24 mouse cellular contexts compared by ENCODE assay signal in the genomic region with DNA sequence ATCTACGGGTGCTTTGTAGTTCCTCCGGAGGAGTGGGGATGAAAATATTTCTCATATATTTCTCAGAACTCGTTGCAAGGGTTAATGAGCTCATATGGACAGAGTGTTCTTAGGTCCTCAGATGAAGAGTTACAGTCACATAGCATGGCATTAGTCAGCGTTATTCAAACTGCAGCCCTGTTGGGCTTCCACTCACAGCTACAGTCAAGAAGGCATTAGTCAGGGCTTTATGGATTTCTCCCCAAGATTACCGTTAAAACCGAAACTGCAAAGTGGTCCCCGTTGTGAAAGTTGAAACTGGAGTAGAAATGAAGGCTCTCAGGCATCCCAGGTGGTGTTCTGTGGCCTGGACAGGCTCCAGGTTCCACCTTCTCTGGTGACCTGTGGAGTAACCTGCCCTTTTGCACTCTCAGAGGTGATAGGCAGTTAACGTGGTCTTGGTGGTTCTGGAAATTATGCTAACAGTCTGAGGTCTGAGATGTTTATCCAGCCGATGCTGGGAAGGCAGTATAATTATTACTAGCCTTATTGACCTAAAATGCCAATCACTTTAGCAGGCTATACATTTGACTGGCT.
DNase-seq lines count a peak whose midpoint lies in the region; ATAC-seq and TF ChIP-seq lines count a peak whose summit lies in the region.
"Had no signal": no experiment of that assay in that cellular context is flagged by ENCODE, and none has a peak within 500 bp of the region (broad histone marks: within the 10 kb centered on the region; RNA-seq: fewer than 3 reads in every experiment).

No protein-coding gene starts in this region.

- no peak overlapping the region for H3K9ac ChIP-seq in embryonic facial prominence, embryonic 14.5 days (ENCODE audit: low read depth, low read length)
- H3K9ac ChIP-seq in heart, embryonic 11.5 days (ENCODE audit: low read depth, low read length), result no peak overlapping the region
- H3K9ac ChIP-seq: embryonic facial prominence, embryonic 15.5 days; liver, embryonic 15.5 days; midbrain, embryonic 12.5 days; neural tube, embryonic 12.5 days; stomach, embryonic 15.5 days had no signal

- ATAC-seq in embryonic facial prominence, embryonic 14.5 days (ENCODE audit: low read depth), result no peak
- peak; percentile 17 to 25; a peak in 2 of 4 replicates for ATAC-seq in hematopoietic stem cell, adult 5-6 weeks (replicated peaks in 1 of 2; ENCODE audit: insufficient read depth in 1 of 2, low FRiP score in 2 of 2, low TSS enrichment in 1 of 2, low read depth in 1 of 2, poor library complexity in 2 of 2, severe bottlenecking in 2 of 2)
- ATAC-seq in heart, embryonic 11.5 days (replicated peaks; ENCODE audit: insufficient number of reproducible peaks, low FRiP score, low TSS enrichment), result no peak
- ATAC-seq: forebrain, embryonic 16.5 days; hindbrain, postnatal 0 days; intestine, postnatal 0 days had no signal

- TF ChIP-seq POLR2A in lung, adult 2 months (IDR thresholded peaks at IDR 0.05; ENCODE audit: borderline replicate concordance, extremely low read depth, low read depth, low read length), result no peak

- peaks cover 2% of the 10 kb centered on the region; the same call in 1 of the 2 replicates for H3K9me3 ChIP-seq in embryonic facial prominence, embryonic 14.5 days (ENCODE audit: control insufficient read depth, low read length)
- H3K9me3 ChIP-seq in embryonic facial prominence, embryonic 10.5 days, result no peaks in the 10 kb centered on the region
- H3K9me3 ChIP-seq in heart, embryonic 11.5 days (replicated peaks; ENCODE audit: control insufficient read depth, low read length), result no peaks in the 10 kb centered on the region
- H3K9me3 ChIP-seq: embryonic facial prominence, embryonic 15.5 days; liver, embryonic 15.5 days; midbrain, embryonic 12.5 days; neural tube, embryonic 12.5 days; stomach, embryonic 15.5 days had no signal

- no peak overlapping the region for H3K27ac ChIP-seq in embryonic facial prominence, embryonic 14.5 days (replicated peaks; ENCODE audit: low read depth, low read length)
- H3K27ac ChIP-seq in embryonic facial prominence, embryonic 10.5 days (replicated peaks), result no peak overlapping the region
- H3K27ac ChIP-seq in heart, embryonic 11.5 days (ENCODE audit: low read depth, low read length), result no peak overlapping the region
- H3K27ac ChIP-seq: embryonic facial prominence, embryonic 15.5 days; hindbrain, postnatal 0 days; liver, embryonic 15.5 days; midbrain, embryonic 12.5 days; neural tube, embryonic 12.5 days; stomach, embryonic 15.5 days had no signal

- peak; percentile 11 for DNase-seq in embryonic facial prominence, embryonic 14.5 days (ENCODE audit: low spot score)
- DNase-seq in embryonic facial prominence, embryonic 10.5 days (ENCODE audit: low spot score), result no peak
- DNase-seq in lung, adult 2 months, result peak; percentile 29
- peak; percentile 52 for DNase-seq in lung, postnatal 36 days
- DNase-seq in ovary, postnatal 10 days (ENCODE audit: low spot score), result no peak
- DNase-seq in gastrocnemius, postnatal 4 days (ENCODE audit: low spot score in 2 of 2), result no peak
- DNase-seq: adrenal gland, postnatal 25 days; cerebellum, adult 8-10 months; cerebellum, postnatal 36 days; embryo, embryonic 11 days; kidney, postnatal 4 days; retina, postnatal 1 day; thymus, adult 18-20 months; thymus, postnatal 36 days had no signal

- no peaks in the 10 kb centered on the region for H3K27me3 ChIP-seq in embryonic facial prominence, embryonic 14.5 days (replicated peaks; ENCODE audit: control insufficient read depth, insufficient read depth, low read length)
- H3K27me3 ChIP-seq in embryonic facial prominence, embryonic 10.5 days (replicated peaks; ENCODE audit: low read depth, poor library complexity, severe bottlenecking), result no peaks in the 10 kb centered on the region
- no peaks in the 10 kb centered on the region for H3K27me3 ChIP-seq in heart, embryonic 11.5 days (ENCODE audit: control insufficient read depth, insufficient read depth, low read length)
- H3K27me3 ChIP-seq: embryonic facial prominence, embryonic 15.5 days; liver, embryonic 15.5 days; midbrain, embryonic 12.5 days; neural tube, embryonic 12.5 days; stomach, embryonic 15.5 days had no signal

- TF ChIP-seq CTCF in lung, adult 2 months (IDR thresholded peaks at IDR 0.05; ENCODE audit: insufficient read depth, low read length), result no peak

- 59% methylated on average over 9 of the region's 9 CpGs for WGBS in embryonic facial prominence, embryonic 14.5 days
- 75% methylated on average over 9 of the region's 9 CpGs for WGBS in embryonic facial prominence, embryonic 10.5 days
- 62% methylated on average over 9 of the region's 9 CpGs for WGBS in lung, adult 2 months
- WGBS in heart, embryonic 11.5 days (ENCODE audit: insufficient replicate concordance), result 77% methylated on average over 9 of the region's 9 CpGs

- no peaks in the 10 kb centered on the region for H3K4me1 ChIP-seq in embryonic facial prominence, embryonic 14.5 days (ENCODE audit: control insufficient read depth, insufficient read depth, low read length)
- no peaks in the 10 kb centered on the region for H3K4me1 ChIP-seq in embryonic facial prominence, embryonic 10.5 days
- H3K4me1 ChIP-seq in lung, adult 2 months (ENCODE audit: control insufficient read depth, insufficient read depth, low read length), result no peaks in the 10 kb centered on the region
- H3K4me1 ChIP-seq in heart, embryonic 11.5 days (ENCODE audit: control insufficient read depth, insufficient read depth, low read length), result no peaks in the 10 kb centered on the region
- H3K4me1 ChIP-seq: embryonic facial prominence, embryonic 15.5 days; liver, embryonic 15.5 days; midbrain, embryonic 12.5 days; neural tube, embryonic 12.5 days; stomach, embryonic 15.5 days had no signal

- no peaks in the 10 kb centered on the region for H3K36me3 ChIP-seq in embryonic facial prominence, embryonic 14.5 days (ENCODE audit: control insufficient read depth, insufficient read depth, low read length)
- H3K36me3 ChIP-seq in embryonic facial prominence, embryonic 10.5 days (replicated peaks), result no peaks in the 10 kb centered on the region
- H3K36me3 ChIP-seq in heart, embryonic 11.5 days (ENCODE audit: control insufficient read depth, insufficient read depth, low read length), result no peaks in the 10 kb centered on the region
- H3K36me3 ChIP-seq: embryonic facial prominence, embryonic 15.5 days; liver, embryonic 15.5 days; midbrain, embryonic 12.5 days; neural tube, embryonic 12.5 days; stomach, embryonic 15.5 days had no signal

- H3K4me3 ChIP-seq in embryonic facial prominence, embryonic 14.5 days (ENCODE audit: low read depth, low read length), result no peak overlapping the region
- no peak overlapping the region for H3K4me3 ChIP-seq in embryonic facial prominence, embryonic 10.5 days
- no peak overlapping the region for H3K4me3 ChIP-seq in lung, adult 2 months (replicated peaks; ENCODE audit: extremely low read depth, low read depth, low read length)
- H3K4me3 ChIP-seq in heart, embryonic 11.5 days (ENCODE audit: low read depth, low read length), result no peak overlapping the region
- H3K4me3 ChIP-seq: embryonic facial prominence, embryonic 15.5 days; liver, embryonic 15.5 days; midbrain, embryonic 12.5 days; neural tube, embryonic 12.5 days; stomach, embryonic 15.5 days had no signal

- H3K4me2 ChIP-seq in embryonic facial prominence, embryonic 14.5 days (ENCODE audit: low read depth, low read length), result no peak overlapping the region
- H3K4me2 ChIP-seq in heart, embryonic 11.5 days, result no peak overlapping the region
- H3K4me2 ChIP-seq: embryonic facial prominence, embryonic 15.5 days; liver, embryonic 15.5 days; midbrain, embryonic 12.5 days; neural tube, embryonic 12.5 days; stomach, embryonic 15.5 days had no signal

Comparison
In these comparisons a context has a peak if more than half of its experiments do, and no peak if none do; other contexts are left out.
1. DNase-seq: peak in embryonic facial prominence, embryonic 14.5 days (single experiment), lung, adult 2 months (single experiment) and lung, postnatal 36 days (single experiment); none in embryonic facial prominence, embryonic 10.5 days (single experiment), ovary, postnatal 10 days (single experiment) and gastrocnemius, postnatal 4 days (0 of 2).
2. ATAC-seq: peak in hematopoietic stem cell, adult 5-6 weeks (2 of 2); none in embryonic facial prominence, embryonic 14.5 days (single experiment) and heart, embryonic 11.5 days (single experiment).